Mouse (Mus musculus) ovary, postnatal 10 days (tissue): Measurements from ENCODE around the gene Dusp23.

Experiments used
- DNase-seq: peaks from one replicate; pipeline ENCODE4 v3.0.0; 2022; ENCODE audit warnings: low spot score

Gene Dusp23

GRCm38 (mm10) chr1:172623599-172623998 is 9.2 kb downstream of the Dusp23 start:
- no peak for DNase-seq

- peak; percentile 46 for DNase-seq
These were observed 13.5 kb downstream of the Dusp23 start for GRCm38 (mm10) chr1:172619235-172619634.

GRCm38 (mm10) chr1:172618141-172618540 is 14.6 kb downstream of the Dusp23 start:
- DNase-seq = no peak

- no peak for DNase-seq
These were observed 15.2 kb downstream of the Dusp23 start for GRCm38 (mm10) chr1:172617365-172618076.

- no peak for DNase-seq
These were observed 16.0 kb downstream of the Dusp23 start for GRCm38 (mm10) chr1:172616537-172617300.

GRCm38 (mm10) chr1:172615412-172615811 is 17.4 kb downstream of the Dusp23 start:
- DNase-seq = no peak

GRCm38 (mm10) chr1:172614654-172615053 is 18.1 kb downstream of the Dusp23 start:
- DNase-seq = no peak

GRCm38 (mm10) chr1:172612745-172613144 is 20.0 kb downstream of the Dusp23 start:
- DNase-seq = no peak

GRCm38 (mm10) chr1:172611304-172611703 is 21.5 kb downstream of the Dusp23 start:
- no peak for DNase-seq

- DNase-seq = no peak
These were observed 30.4 kb downstream of the Dusp23 start, which contains the start of gene Fcrl6 for GRCm38 (mm10) chr1:172602326-172602725. Fcrl6 (minus strand) TSS chr1:172602551.

GRCm38 (mm10) chr1:172594495-172594894 is 38.3 kb downstream of the Dusp23 start:
- no peak for DNase-seq

GRCm38 (mm10) chr1:172593956-172594355 is 38.8 kb downstream of the Dusp23 start:
- DNase-seq = no peak

- DNase-seq = no peak
These were observed 39.4 kb downstream of the Dusp23 start for GRCm38 (mm10) chr1:172593321-172593720.

- DNase-seq = no peak
These were observed 42.4 kb downstream of the Dusp23 start, which contains the start of gene Slamf8 for GRCm38 (mm10) chr1:172590385-172590784. Slamf8 (minus strand) TSS chr1:172590568.

GRCm38 (mm10) chr1:172585612-172586567 is 46.9 kb downstream of the Dusp23 start:
- DNase-seq = no peak

- no peak for DNase-seq
These were observed 47.7 kb downstream of the Dusp23 start for GRCm38 (mm10) chr1:172585026-172585425.

- no peak for DNase-seq
These were observed 48.5 kb downstream of the Dusp23 start for GRCm38 (mm10) chr1:172584271-172584670.

GRCm38 (mm10) chr1:172582436-172582835 is 50.3 kb downstream of the Dusp23 start:
- no peak for DNase-seq
